Mouse (Mus musculus) lung, adult 2 months (tissue): Measurements from ENCODE around the gene Fus. TPM values are rescaled to one million over a fixed set of nuclear protein-coding genes. Genes with fewer than 3 reads are reported as not detected.

Source experiments
- DNase-seq: peaks from one replicate; pipeline ENCODE4 v3.0.0; 2022
- H3K4me1 ChIP-seq: fragments of 200-500 bp; 2 replicates; pipeline ENCODE4 v1.6.1; 2011; ENCODE audit warnings: low read length; ENCODE audit not compliant: control insufficient read depth, insufficient read depth
- H3K4me3 ChIP-seq: fragments of 200-500 bp; replicated peaks from 2 replicates; pipeline ENCODE3; 2011; ENCODE audit warnings: low read depth, mild to moderate bottlenecking, control low read depth, low read length; ENCODE audit errors: extremely low read depth
- CTCF ChIP-seq: fragments of 200-500 bp; IDR thresholded peaks from 2 replicates; pipeline ENCODE4 v1.5.1; 2011; ENCODE audit warnings: mild to moderate bottlenecking, low read length, control low read depth; ENCODE audit not compliant: insufficient read depth
- POLR2A ChIP-seq: fragments of 200-500 bp; IDR thresholded peaks from 2 replicates; pipeline ENCODE4 v1.6.1; 2011; ENCODE audit warnings: low read depth, mild to moderate bottlenecking, control low read depth, low read length, borderline replicate concordance; ENCODE audit errors: extremely low read depth
- WGBS: fragments of 180-500 bp; shearing (Covaris S2); methylation state at CpG from one replicate; pipeline ENCODE4 v1.1.7; 2018; 5-methylcytosine and 5-hydroxymethylcytosine counted together
- polyA plus RNA-seq: library from polyadenylated mRNA; depleted of rRNA; stranded (reverse); fragments of >200 nt; gene quantifications from 2 replicates; pipeline ENCODE4 v1.2.3, GENCODE M21; 2012

Fus gene
- polyA plus RNA-seq, 1 experiment, result 299 TPM

DNA sequence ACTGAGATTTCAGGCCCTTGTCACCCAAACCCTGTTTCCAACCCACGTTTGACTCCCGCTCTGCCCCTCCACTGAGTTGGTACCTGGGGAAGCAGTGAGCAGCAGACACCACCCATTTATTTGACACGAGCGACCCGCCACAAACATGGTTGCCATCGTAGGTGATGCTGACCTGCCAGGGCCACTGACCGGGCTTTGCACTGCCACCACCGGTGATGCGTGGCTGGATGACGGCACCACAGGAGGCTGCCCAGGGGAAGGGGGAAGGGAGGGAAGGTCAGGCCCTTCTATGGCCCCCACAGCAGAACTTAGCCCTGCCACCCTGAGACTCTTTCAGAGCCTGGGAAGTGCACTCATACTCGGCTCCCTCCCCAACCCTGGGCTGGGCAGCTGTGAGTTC is 39.5 kb upstream of the Fus start:
- WGBS, result 64% methylated on average over 11 of the region's 11 CpGs
- Histone ChIP-seq H3K4me1 (peaks cover 4% of the 10 kb centered on the region; the same call in 1 of the 2 replicates), H3K4me3 (peak overlapping the region; percentile 45)
- TF ChIP-seq POLR2A, result no peak
- TF ChIP-seq CTCF, result no peak
- DNase-seq, result no peak

DNA sequence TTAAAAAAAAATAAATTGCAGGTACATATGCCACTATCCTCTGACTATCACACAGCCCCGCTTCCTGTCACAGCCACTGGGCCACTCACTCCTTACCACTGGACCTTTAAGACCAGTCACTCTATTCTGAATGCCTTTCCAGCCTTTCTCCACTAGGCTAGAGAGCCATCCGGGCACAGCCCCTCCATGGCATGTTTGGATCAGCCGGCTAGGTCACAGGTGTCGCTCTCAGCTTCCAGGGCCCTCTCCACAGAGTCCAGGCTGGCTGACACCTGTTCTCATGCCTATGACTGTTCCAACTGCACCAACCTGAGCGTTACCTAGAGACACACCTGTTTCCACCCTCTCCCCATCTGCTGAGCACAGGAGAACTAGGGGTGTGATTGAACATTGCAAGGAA is 38.7 kb upstream of the Fus start:
- TF ChIP-seq CTCF (0 out of 2 replicates have a peak, but pooled peaks have one; percentile 5), POLR2A (peak; percentile 31; the same call in 1 of the 2 replicates)
- 40% methylated on average over 5 of the region's 5 CpGs for WGBS
- peak overlapping the region; percentile 56 for H3K4me3 ChIP-seq
- peak; percentile 36 for DNase-seq
- H3K4me1 ChIP-seq, result no peaks in the 10 kb centered on the region

DNA sequence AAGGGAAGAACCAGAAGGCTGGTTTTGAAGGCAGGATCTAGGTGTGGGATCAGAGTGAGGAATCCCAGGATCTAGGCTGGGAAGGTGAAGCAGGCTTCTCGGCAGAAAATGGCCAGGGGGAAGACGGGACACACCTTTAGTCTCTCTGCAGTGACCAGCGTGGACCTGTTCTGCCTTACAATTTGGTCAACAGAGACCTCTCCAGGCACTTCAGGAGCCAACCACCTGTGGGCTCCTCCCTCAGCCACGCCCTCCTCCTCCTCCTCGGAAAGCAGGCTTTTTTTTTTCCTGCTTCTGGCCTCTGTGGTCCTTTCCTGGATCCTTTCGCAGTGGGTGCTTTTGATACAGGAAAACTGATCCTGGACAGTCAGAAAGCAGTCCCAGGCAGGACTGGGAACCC is 37.3 kb upstream of the Fus start, which contains the start of gene Prss8:
Gene Prss8, minus strand, starts transcription at position 182 of the 400 bp plus-strand sequence.
- peak; percentile 81 for DNase-seq
- 34% methylated on average over 6 of the region's 6 CpGs for WGBS
- TF ChIP-seq CTCF (no peak), POLR2A (peak; percentile 92; the same call in 1 of the 2 replicates)
- no peaks in the 10 kb centered on the region for H3K4me1 ChIP-seq
- peak within 1 kb of the TSS; percentile 56 for H3K4me3 ChIP-seq

DNA sequence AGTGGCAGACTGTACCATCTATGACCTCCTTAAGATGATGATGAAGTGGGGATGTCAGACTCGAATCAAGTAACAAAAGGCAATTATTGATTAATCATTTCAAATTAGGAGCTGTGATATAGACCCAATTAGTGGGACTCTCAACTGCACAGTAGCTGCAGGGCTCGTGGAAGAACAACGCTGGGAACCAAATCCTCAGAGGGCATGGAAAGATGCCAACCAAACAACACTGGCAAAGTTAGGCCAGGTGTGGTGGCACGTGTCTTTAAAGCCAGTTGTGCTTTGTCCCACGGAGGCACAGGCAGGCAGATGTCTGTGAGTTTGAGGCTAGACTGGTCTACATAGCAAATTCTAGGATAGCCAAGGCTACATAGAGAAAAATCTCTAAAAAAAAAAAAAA is 36.6 kb upstream of the Fus start:
- DNase-seq, result no peak
- Histone ChIP-seq H3K4me3 (no peak overlapping the region), H3K4me1 (no peaks in the 10 kb centered on the region)
- no peak for TF ChIP-seq POLR2A
- no peak for TF ChIP-seq CTCF
- 62% methylated on average over 5 of the region's 5 CpGs for WGBS

DNA sequence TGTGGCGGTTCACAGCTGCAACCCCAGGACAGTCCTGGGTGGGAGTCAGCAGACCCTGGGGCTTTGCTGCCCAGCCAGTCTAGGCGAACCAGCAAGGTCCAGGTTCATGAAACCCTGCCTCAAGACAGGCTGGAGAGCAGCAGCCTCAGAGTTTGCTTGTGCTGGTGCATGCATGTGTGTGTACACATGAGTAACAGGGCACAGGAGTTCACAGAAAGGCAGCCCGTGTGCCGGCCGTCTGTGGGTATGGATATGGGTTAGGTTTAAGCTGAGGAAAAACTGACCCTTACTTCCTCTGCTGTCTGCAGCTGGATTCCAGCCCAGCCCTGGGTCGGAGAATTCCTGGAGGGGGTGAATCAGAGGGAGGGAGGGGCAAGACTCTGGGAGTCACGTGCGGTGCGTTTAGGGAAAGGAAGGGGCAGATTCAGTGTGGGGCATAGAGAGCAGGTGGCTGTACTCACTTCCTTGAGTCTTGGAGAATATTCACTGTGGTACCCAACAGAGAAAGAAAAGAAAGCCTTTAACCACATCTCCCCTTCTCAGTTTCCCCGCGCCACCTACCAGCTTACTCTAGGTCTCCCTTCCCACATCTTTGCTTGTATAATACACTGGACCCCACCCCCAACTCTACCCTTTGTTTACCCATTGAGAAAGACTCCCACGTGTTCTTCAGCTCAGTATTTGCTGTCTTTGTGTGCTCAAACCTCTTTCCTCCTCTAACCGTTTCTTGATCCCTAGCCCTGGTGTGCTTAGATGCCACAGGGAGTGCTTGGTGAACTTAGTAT is 35.7 kb upstream of the Fus start:
- peak; percentile 67 for DNase-seq
- Histone ChIP-seq H3K4me1 (0 out of 2 replicates have a peak, but pooled peaks cover 2% of the 10 kb centered on the region), H3K4me3 (no peak overlapping the region)
- TF ChIP-seq CTCF (no peak), POLR2A (peak; percentile 9; the same call in 1 of the 2 replicates)
- WGBS, result 25% methylated on average over 13 of the region's 13 CpGs

DNA sequence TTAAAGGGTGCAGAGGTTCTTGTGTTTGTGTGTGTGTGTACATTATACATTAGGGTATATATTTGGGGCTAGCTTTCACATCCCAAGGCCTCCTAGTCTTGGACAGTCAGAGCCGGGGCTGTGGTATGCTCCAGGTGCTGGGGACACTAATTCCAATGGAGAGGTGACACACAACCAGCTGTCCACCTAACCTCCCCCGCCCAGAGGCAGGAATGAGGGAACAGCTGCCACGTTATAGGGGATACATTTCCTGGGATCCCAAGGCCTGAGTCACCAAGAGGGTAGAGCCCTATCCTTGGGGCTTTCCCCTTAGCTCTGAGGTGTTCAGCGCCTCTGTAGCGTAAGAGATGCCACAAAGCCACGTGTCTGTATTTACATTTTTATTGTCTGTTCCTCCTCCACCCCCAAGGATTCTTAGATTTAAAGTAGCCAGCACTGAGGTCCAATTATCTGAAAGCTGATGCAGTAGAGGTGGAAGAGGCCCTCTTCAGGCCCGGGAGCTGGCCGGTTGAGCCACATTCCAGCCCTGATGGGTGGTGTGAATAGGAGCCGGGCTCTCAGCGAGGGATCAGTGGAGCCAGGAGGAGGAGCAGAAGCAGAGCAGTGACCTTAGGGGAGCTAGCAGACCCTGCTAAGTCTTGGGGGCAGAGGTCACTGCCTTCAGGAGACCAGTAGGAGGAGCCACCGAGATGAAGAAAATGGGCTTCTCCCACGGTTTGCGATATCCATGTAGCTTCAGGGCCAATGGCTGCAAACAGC is 34.8 kb upstream of the Fus start:
- H3K4me3 ChIP-seq, result no peak overlapping the region
- DNase-seq, result peak; percentile 77
- 36% methylated on average over 13 of the region's 13 CpGs for WGBS
- TF ChIP-seq POLR2A, result no peak
- no peak for TF ChIP-seq CTCF
- H3K4me1 ChIP-seq, result 0 out of 2 replicates have a peak, but pooled peaks cover 2% of the 10 kb centered on the region

DNA sequence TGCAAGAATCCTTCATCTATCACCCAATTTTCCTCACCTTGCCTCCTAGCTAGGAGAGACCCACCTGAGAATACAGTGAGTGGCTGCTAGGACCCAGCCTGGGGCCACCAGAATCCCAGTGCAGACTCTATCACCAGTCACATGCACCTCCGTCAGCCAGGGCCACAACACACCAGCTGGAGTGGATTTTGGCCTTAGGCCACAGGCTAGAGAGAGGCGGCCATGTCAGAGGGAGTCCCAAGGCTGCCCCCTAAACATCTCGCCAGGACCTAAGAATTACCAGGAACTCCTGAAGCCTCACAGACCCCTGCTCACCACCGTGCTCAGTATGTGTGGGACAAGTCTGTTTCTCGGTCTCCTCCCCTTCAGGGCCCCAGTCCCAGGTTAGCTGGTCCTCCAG is 33.2 kb upstream of the Fus start:
- DNase-seq, result peak; percentile 25
- H3K4me3 ChIP-seq, result no peak overlapping the region
- WGBS, result 68% methylated on average over 5 of the region's 5 CpGs
- no peak for TF ChIP-seq CTCF
- TF ChIP-seq POLR2A, result no peak
- 0 out of 2 replicates have a peak, but pooled peaks cover 2% of the 10 kb centered on the region for H3K4me1 ChIP-seq

DNA sequence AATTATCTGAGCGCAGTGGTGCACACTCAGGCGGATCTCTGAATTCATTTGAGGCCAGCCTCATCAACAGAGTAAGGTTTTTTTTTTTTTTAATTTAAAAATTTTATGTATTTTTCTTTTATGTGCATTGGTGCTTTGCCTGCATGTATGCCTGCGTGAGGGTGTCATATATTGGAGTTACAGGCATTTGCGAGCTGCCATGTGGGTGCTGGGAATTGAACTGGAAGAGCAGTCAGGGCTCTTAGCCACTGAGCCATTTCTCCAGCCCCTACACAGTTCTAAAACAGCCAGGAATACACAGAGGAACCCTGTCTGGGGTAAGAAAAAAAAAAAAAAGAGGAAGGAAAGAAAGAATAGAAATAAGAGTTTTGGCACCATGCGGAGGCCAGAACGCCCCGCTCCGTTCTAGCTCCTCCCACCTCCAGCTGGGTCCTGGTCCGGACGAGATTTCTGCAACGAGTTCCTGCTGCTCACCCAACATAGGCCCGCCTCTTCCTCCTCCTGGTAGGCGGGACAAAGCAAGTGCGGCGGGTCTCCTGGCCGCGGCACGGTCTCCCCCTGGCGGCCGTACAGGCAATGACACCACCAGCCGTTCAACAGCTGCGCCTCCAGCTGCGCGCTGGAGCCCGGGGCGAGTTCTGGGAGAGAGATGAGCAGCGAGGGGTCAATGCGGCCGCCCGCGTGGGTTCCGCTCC is 32.1 kb upstream of the Fus start:
- DNase-seq, result peak; percentile 94
- 6% methylated on average over 32 of the region's 32 CpGs for WGBS
- peak overlapping the region; percentile 60 for H3K4me3 ChIP-seq
- H3K4me1 ChIP-seq, result 0 out of 2 replicates have a peak, but pooled peaks cover 2% of the 10 kb centered on the region
- TF ChIP-seq CTCF (peak; percentile 51), POLR2A (peak; percentile 68; the same call in 1 of the 2 replicates)

DNA sequence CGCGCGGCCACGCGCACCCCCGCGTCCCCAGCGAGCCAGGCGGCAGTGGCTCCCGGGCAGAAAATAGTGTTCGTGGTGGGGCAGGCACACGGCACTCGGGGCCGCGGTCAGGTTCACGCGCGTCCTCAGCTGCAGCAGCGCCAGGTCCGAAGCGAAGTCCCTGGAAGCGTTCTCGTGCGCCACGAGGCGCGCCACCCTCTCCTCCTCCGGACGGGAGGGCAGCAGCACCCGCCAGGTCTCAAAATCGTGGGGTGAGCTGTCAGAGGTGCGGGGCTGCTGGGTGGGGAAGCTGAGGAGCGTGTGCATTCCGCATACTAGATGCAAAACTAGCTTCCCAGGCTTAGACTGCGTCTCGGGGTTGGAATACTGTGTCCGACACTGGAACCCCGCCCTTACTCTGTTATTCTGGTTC is 31.5 kb upstream of the Fus start:
- DNase-seq, result no peak
- Histone ChIP-seq H3K4me1 (0 out of 2 replicates have a peak, but pooled peaks cover 2% of the 10 kb centered on the region), H3K4me3 (peak overlapping the region; percentile 60)
- WGBS, result under 1% methylated on average over 38 of the region's 38 CpGs
- no peak for TF ChIP-seq POLR2A
- TF ChIP-seq CTCF, result no peak
